Mouse (Mus musculus): ENCODE measurements around the gene Faim. TPM values are rescaled to one million over a fixed set of nuclear protein-coding genes. Genes with fewer than 3 reads are reported as not detected.

The Faim gene
- total RNA-seq (2021), result 1 to 10 TPM; 5.3 to 5.6 TPM
- long read RNA-seq, experiment 1, transcript Faim-201 (5 exons, 1,019 nt), result major isoform, 8 of 11 reads
- long read RNA-seq, experiment 1, partial matches to known transcripts, result 3 of 11 reads
- long read RNA-seq, experiment 1, other reads (novel, unspliced or antisense), result 0 of 11 reads
- long read RNA-seq, experiment 2, transcript Faim-201 (5 exons, 1,019 nt), result major isoform, 7 of 9 reads
- long read RNA-seq, experiment 2, partial matches to known transcripts, result 1 of 9 reads
- long read RNA-seq, experiment 2, other reads (novel, unspliced or antisense), result 1 of 9 reads

DNA sequence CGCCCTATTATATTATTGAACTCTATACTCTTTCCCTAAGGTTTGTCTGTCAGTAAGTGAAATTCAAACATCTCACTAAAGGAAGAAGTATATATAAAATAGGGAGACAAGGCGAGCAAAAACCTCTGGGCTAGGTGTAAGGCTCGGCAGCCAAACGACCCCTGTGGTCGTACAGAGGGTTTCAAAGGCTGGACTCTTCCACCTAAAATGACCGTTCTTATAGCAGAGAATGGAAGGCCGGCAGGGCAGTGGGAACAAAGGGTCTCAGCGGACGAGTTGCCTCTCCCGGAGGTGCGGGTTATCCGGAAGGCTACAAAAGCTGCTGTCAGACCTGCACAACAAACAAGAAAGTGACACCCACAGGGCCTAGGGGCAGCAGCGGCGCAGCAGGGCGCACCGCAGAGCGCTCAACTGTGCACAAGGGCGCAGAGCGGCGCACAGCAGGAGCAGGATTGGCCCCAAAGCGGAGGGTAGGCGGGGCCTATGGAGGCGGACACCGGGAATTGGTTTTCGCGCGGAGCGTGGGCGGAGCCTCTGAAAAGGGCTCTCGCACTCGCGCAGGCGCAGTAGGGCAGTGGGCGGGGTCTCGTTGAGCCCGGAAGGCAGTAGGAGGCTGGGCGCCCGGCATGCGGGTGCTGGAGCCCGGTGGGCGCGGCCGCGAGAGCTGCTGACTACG, at the start of gene Faim:
Faim (plus strand) TSS at position 574 of the 676 bp plus-strand sequence.
- DNase-seq, result peak; percentile 100
- intact Hi-C loops (cut with DNase I), result loop anchor here (5.0 to 10.0 kb wide), 2 partner anchors 56 to 589 kb away; partner anchors contain the start of gene Dbr1

DNA sequence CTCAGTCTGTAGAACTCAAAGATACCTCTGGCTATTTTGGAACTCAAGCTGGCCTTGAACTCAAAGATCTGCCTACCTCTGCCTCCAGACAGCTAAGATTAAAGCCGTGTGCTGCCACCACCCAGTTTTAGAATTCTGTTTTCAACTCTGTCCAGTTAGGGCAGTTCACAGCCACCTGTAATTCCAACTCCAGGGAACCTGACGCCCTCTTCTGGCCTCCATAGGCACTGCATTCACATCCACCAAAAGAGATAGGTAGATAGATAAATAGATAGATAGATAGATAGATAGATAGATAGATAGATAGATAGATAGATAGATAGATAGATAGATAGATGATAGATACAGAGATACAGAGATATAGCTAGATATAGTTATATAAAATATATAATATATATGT, 46.9 kb upstream of the Faim start:
- DNase-seq, result no peak
- intact Hi-C loops (cut with DNase I), result no loop called here

DNA sequence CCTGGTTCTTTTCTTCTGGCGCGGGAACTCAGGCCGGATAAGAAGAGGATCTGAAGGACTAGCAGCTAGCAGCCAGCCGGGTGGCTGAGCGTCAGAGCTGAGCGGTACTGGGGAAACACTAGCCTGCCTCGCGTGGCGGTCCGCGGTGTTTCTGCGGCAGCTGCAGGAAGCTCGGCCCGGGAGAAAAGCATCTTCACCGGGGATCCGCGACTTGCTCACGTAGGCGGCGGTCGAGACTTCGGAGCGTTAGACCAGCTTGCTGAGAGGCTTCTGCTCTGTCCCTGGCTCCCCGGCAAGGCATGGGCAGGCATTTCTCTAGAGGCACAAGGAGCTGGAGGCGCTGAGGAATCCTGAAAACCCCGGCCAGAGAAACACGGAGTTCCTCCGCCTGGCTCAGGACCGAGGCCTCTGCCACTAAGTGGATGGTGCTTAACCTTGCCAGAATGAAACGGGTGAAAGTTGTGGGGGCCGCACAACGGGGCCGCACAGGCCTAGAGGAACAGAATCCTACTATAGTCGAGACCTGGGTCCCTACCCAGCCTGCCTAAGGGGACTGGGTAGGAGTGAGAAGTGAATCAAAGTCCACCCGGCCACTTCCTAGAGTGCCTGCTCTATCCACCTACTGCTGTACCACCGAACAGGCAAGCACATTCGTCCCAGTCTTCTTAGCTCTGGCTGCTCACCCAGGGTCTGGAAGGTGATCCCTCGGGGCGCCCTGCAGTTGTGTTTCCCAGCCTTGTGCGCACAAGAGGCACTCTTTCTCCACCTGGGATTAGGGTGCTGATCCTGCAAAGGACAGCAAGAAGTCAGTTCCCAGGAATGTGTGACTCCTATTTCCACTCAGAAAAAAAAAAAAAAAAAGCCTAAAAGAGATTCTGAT, 33.8 kb upstream of the Faim start:
- DNase-seq, result peak in 1 of 2 experiments; percentile 11
- intact Hi-C loops (cut with DNase I), result no loop called here

DNA sequence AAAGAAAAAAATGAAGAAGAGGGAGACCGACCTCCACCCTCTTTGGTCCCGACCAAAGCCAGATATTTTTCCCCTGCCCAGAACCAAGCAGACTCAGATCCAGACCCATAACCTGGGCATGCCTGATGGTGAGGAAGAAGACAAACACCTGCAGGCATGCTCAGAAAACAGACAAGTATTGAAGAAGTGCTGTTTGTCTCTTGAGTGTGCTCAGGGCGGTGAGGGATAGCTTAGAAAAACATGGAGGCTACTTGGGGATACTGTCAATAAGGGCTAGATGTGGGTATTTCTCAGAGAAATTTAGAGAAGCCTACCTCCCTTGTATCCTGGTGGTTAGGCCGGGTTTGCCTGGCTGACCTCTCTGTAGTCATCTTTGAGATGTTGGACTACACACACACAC, 32.9 kb upstream of the Faim start:
- no peak for DNase-seq
- intact Hi-C loops (cut with DNase I), result no loop called here

DNA sequence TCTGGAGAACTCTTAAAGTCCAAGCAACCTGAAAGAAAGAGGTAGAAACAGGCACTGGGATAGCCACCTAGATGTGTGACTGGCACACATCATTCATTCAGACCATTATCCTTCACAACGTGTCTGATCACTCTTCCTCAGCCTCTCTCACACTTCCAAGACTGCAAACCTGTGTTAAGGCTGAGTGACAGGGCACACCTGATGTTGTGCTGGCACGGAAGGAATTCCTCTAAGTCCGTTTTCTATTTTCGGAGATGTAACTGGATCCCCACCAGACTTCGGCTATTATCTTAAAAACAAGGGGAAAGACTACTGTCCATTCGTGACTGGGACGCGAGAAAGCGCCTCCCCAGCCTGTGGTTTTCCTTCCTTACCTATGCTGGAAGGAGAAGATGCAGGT, 32.3 kb upstream of the Faim start:
- no peak for DNase-seq
- intact Hi-C loops (cut with DNase I), result no loop called here

DNA sequence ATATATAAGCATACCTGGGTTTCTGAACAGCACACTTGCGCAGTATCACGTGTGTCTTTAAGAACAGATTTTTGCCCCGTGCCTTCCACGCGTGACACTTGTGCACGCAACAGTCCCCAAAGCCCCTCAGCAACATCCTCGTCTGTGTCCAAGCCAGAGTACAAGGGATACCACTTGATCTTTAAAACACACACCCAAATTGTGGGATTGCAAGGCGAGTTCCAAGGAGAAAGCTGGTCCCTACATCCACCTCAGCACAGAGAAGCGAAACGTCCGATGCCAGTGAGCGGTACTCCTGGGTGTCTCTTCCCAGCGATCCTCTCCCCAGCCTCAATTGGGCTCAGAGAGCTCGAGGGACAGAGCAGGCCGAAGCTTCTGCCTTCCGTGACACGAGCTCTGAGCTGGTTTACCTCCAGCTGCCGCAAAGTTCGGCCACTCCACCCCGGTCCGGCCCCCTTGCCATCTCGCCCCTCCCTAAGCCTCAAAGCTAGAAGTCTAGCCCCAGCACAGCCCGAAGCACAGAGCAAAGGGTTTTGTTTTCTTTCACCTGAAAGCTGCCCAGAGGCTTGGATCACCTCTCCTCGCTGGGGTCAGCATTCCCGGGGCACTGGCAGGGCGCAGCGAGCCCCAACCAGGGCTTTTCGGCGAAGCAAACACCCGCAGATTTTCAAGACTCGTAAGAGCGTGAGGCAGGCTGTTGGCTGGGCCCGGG, 31.6 kb upstream of the Faim start:
- peak in 1 of 2 experiments; percentile 13 for DNase-seq
- intact Hi-C loops (cut with DNase I), result no loop called here

DNA sequence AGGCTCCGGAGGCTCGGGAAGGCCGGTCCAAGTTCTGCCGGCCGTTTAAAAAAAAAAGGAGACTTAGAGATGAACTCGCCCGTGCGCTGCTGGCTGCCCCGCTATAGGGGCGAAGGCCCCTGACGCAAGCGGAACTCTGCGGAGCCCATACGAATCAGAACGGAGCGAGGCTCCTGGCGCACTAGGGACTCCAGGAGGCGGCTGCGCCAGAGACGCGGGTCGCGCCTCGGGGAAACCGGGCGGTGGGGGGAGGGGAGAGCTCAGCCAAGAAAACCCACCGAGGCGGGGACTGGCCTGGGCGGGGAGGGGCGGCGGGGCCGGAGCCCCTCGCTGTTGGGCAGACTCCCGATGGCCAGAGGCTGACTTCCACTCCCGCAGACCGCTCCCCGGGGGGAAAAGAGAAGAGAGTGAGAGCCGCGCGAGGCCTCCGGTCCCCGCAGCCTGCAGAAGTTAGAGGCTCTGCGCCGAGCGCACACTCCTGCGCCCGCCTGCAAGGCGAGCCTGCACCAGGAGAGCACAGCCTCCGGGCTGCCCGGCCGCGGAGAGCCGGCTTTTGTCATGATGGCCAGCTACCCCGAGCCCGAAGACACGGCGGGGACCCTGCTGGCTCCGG, 31.0 kb upstream of the Faim start, which contains the start of gene Foxl2:
Foxl2 (plus strand) TSS at position 186 of the 613 bp plus-strand sequence.
- intact Hi-C loops (cut with DNase I), result no loop called here
- DNase-seq, result peak; percentile 14 to 32

DNA sequence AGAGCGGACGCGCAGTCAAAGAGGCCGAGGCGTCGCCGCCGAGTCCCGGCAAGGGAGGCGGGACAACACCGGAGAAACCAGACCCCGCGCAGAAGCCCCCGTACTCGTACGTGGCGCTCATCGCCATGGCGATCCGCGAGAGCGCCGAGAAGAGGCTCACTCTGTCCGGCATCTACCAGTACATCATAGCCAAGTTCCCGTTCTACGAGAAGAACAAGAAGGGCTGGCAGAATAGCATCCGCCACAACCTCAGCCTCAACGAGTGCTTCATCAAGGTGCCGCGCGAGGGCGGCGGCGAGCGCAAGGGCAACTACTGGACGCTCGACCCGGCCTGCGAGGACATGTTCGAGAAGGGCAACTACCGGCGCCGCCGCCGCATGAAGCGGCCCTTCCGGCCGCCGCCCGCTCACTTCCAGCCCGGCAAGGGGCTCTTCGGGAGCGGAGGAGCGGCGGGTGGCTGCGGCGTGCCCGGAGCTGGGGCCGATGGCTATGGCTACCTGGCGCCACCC, 30.4 kb upstream of the Faim start:
- DNase-seq, result peak; percentile 27 to 35
- intact Hi-C loops (cut with DNase I), result no loop called here

DNA sequence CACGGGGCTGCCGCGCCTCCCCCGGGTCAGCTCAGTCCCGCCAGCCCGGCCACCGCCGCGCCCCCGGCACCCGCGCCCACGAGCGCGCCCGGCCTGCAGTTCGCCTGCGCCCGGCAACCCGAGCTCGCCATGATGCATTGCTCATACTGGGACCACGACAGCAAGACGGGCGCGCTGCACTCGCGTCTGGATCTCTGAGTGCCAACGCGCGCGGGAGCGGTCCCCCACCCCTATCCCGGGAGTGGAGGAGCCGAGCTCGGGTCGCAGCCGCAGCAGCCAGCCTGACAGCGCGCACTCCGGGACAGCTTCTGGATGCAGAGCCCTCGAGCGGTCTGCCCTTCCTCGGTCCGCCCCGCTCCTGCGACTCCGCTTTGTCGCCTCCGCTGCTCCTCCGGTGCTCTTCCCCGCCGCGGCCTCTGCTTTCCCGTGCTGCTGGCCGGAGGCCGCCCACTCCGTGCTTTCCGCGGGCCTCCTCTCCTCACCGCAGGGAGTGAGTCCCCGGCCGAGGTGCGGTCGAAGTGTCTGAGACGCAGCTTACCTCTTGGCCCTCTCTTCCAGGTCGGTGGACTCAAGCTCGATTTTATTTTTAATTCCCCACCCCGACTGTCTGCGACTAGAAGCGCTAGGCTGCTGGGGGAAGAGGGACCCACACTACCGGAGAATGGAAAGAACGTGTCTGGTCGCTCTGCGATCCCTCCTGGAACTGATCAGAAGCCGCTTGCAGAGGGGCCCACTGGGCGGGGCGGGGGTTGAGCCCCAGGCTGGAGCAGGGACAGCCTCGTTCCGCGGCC, 29.4 kb upstream of the Faim start:
- DNase-seq, result peak; percentile 43 to 47
- intact Hi-C loops (cut with DNase I), result no loop called here

DNA sequence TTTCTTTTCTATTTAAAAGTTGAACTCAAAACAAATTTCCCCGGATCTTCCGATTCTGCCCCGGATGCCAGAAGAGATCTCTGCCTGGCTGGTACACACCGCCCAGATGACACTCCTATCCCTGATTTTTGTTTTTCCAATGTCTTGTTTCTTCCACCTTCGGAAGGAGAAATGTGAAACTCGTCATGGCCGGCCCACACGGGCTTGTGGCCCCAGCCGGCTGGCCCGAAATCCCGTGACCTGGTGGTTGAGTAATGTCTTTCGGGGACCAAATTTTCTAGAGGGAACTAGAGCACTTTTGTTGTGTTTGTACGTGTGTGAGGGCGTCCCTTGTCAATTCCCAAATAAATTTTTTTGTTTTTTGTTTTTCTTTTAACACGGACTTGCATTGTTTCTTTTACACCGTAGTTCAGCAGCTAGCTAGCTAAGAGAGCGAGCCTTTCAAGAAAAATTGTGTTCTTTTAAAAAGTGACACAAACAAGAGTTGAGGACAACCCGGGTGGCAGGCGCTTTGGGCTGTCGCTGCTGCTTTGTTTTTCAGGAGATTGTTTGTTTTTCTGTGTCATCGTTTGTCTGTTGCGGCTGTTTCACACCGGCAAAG, 28.3 kb upstream of the Faim start:
- DNase-seq, result peak in 1 of 2 experiments; percentile 18
- intact Hi-C loops (cut with DNase I), result no loop called here

DNA sequence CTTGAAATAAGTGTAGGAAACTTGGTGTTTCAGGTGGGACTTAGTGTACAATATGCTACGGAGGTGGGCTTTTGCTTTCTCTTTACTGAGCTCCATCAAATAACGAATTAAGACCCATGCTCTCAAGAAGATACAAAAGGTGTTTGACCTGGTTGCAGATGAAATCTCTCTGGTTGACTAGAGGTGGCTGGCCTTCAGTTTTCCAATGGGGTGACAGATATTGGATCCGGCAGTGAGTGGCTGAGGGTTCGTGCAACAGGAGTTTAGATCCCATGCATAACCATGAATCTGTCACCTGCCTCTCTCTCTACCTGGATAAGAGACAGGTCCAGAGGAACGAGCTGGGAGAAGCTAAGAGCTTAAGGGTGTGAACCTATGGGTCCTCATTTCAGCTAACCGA, 27.5 kb upstream of the Faim start:
- intact Hi-C loops (cut with DNase I), result no loop called here
- DNase-seq, result no peak

DNA sequence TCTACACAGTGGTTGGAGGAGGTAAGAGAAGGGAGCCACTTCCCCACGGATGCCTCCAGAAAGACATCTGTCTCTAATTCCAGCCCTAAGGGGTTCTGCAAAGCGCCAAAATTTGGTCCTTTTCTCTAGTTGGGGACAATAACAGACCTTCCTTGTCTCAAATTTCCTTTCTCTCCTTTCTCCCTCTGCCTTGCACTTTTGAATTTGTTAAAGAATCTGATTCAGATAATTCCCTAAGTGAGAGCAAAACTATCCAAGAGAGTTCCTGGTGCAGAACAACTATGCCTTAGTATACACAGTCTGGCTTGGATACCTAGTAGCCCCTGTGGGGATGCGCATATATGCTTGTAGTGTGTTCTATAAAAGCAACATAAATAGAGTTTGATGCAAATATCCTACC, 26.3 kb upstream of the Faim start:
- no peak for DNase-seq
- intact Hi-C loops (cut with DNase I), result loop anchor here (5.0 kb wide), 2 partner anchors 313 to 348 kb away; no protein-coding TSS in a partner anchor

DNA sequence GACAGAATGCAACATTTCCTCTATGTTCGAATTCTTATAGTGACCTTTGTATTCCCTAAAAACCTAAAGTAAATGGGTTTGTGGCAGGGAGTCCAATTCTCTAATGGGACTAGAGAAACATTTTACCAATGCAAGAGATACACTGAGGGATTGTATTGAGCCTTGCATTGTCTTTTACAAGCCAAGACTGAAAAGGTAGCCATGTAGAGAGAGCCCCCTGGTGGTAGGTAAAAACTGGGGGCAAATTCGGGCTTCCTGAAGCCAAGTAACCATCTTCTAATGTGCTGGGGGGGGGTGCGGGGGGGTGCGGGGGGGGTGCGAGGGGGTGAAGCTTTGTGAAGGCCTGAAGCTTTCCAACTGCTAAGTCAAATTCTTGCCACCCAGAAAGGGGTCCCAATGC, 25.8 kb upstream of the Faim start:
- intact Hi-C loops (cut with DNase I), result loop anchor here (5.0 kb wide), 2 partner anchors 313 to 348 kb away; no protein-coding TSS in a partner anchor
- DNase-seq, result no peak

DNA sequence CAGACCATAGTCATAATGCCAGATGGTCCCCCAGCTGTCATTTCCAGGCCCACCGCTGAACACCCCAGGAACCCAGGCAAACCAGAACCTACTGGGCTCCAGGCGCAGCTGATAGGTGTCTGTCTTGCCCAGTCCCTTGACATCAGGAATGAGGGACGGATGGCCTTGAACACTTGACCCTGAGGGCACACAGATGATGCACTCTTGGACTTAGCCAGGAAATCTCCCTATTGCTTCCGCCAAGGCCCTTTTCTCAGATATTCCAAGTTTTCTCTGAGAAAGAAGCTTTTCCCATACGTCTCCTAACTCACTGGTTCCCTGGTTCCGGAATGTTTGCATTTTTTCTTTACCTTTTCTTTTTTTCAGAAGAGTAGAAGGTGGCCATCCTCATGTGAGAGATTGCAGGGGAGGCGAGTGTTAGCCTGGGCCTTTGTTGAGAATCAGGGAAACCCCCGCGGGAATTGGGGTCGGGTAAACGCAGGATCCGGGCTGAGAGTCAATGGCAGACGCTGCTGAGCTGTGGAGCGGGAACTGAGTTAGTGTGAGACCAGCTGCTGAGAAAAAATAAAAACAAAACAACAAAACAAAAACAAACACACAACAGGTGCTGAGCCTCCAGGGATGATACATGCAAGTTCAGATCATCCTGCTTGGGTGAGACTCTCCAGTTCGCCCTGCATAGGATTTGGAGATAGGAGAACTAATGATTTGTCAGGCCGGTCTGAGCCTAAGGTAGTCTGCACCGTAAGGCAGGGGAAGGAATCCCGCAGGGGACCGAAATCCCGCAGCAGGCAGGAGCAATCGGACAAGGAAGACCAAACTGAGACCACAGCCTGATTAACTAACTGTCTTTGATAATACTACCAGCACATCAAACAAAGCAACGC, 24.3 kb upstream of the Faim start:
- intact Hi-C loops (cut with DNase I), result loop anchor here (5.0 kb wide), 2 partner anchors 315 to 350 kb away; no protein-coding TSS in a partner anchor
- no peak for DNase-seq

DNA sequence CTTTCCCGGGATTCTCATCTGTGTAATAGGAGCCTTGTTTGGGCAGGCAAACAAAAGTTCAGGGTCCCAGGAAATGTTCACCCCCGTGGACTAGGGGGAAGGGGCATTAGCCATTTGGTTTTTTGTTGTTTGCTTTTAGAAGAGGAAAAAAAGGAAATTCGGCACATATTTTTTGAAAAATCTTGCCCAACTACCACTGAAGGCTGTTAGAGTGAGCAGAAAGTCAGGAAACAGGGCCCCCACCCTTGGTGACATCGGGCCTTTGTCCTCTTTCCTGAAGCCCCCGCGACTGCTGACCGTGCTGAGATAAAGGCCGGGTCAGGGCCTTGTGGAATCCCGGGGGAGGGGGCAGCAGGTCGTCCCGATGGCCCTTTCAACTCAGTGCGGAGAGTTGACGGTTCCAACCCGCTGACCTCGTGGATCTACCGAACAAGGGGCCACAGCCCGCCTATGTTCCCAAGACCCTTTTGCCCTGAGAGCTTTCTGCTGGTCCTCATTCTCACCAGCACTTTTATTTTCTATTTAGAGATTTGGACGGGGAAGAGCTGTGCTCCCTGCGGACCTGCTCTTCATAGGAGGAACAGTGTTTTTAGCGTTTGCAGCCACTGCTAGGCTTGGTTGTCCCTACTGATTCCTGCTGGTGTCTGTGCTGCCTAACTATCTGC, 23.6 kb upstream of the Faim start:
- no peak for DNase-seq
- intact Hi-C loops (cut with DNase I), result loop anchor here (5.0 kb wide), 2 partner anchors 315 to 350 kb away; no protein-coding TSS in a partner anchor

DNA sequence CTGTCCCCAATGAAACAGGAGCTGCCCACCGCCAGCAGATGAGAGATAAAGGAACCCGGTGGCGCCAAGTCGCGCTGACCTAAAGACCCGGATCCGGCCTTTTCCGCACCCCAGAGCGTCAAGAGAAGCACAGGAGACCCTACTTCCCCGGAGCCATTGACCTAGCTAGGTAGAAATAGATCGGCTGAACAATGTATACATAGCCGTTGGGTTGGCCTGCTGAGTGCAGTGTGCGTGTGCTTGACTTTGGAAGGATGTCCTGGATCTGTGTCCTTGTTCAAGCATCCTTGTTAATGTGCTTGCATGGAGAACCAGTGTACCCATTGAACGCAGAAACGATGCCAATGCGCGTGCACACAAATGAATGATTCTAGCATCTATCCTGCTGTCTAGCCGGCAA, 22.5 kb upstream of the Faim start:
- intact Hi-C loops (cut with DNase I), result loop anchor here (5.0 kb wide), 2 partner anchors 316 to 351 kb away; no protein-coding TSS in a partner anchor
- DNase-seq, result no peak

DNA sequence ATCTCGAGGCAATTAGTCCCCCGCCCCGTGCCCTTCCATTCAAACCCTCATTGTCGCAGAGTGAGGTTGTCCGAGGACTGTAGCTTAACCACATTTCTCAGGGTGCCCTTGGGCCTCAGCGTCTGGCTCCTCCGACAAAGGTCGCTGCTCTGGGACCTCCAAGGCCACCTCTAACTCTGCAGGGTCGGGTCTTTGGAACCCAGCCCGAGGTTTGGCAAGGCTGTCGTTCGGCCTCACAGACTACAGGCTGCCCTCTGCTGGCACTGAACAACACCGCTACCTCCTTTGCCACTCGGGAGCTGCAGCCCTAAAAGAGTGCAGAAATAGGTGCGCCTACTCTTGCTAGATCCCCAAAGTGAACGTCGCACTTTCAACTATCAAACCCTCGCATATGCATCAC, 21.1 kb upstream of the Faim start:
- intact Hi-C loops (cut with DNase I), result no loop called here
- peak; percentile 20 to 50 for DNase-seq

Data from heart, postnatal 14 days (tissue).